Mouse (Mus musculus) G1E (cell line): ENCODE results near the gene Dhx29.

Experiments
- CTCF ChIP-seq: IDR thresholded peaks from 2 replicates; pipeline ENCODE4 v1.5.1; 2012; ENCODE audit warnings: low read depth, low read length, inconsistent platforms, mixed read lengths
- GATA1 ChIP-seq: IDR thresholded peaks from 2 replicates; pipeline ENCODE4 v1.6.1; 2012; ENCODE audit warnings: borderline replicate concordance, low read length, inconsistent platforms, mixed read lengths
- GATA2 ChIP-seq: IDR thresholded peaks from 2 replicates; pipeline ENCODE4 v1.6.1; 2012; ENCODE audit warnings: low read depth, low read length, inconsistent platforms, borderline replicate concordance
- POLR2AphosphoS5 ChIP-seq: IDR thresholded peaks from 2 replicates; pipeline ENCODE4 v1.6.1; 2012; ENCODE audit warnings: low read depth, low read length, inconsistent platforms; ENCODE audit not compliant: insufficient replicate concordance
- TAL1 ChIP-seq: conservative IDR thresholded peaks from 2 replicates; pipeline ENCODE4 v1.6.1; 2012; ENCODE audit warnings: low read depth, low read length, inconsistent platforms, mixed read lengths

DNA sequence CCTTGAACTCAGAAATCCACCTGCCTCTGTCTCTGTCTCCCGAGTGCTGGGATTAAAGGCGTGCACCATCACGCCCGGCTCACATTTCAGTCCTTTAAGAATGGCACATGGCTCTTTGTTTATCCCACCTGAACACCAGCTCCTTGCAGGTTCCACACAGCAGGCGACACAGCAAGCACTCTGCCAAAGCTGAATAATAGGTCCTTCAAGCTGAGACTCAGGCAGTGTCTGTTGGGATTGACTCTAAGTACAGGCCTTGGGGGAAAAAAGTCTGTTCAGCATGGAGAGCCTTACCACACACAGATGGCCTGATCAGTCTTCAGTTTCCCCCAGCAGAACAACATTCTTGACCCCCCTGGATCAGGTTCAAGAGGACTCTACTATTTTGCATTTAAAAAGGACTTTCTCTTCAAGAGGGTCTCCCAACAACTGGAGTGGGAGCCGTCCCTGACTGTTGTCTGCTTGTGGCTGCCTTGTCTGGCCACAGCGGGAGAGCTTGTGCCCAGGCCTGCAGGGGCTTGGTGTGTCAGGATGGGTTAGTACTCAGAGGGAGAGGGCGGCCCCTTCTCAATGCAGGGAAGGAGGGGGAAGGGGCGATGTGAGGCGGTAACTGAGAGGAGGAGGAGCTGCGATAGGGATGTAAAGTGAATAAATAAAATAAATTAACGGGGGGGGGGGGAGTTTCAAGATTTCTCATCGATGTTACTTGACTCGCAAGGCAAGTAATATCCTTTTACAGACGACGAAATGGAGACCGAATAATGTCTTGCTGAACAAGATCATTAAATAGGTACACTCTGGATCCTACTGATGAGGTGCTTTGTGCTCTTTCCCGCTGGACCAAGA, 58.6 kb downstream of the Dhx29 start:
- no peak for TF ChIP-seq CTCF
- TF ChIP-seq GATA1, result no peak
- TF ChIP-seq TAL1, result no peak
- TF ChIP-seq POLR2AphosphoS5, result no peak
- no peak for TF ChIP-seq GATA2
